Mouse (Mus musculus) Muller cell, postnatal 12 days (primary cell): ENCODE measurements around the gene Phc1.

Experiments used
- DNase-seq: peaks from one replicate; pipeline ENCODE4 v3.0.0-alpha.2; 2015; ENCODE audit errors: inconsistent ontology term

Gene Phc1

DNA sequence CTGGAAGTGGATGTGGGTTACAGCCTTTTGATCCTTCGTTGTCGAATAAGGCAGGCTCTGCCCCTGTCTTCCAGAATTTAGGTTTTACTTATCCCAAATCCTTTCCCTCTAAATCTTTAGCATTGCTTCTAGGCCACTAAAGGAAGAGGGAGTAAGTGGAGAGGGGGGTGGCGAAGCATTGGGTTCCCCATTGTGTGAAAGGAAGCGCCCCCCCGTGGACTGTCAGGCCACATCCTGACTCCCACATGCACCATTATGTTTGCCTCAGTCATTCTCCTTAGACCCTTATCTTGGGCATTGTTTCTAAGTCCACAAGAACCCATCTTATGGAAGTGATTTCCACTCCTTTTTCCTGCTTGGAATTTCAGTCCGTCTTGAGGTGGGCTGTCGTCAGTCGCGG is 45.1 kb downstream of the Phc1 start:
- DNase-seq, result no peak

DNA sequence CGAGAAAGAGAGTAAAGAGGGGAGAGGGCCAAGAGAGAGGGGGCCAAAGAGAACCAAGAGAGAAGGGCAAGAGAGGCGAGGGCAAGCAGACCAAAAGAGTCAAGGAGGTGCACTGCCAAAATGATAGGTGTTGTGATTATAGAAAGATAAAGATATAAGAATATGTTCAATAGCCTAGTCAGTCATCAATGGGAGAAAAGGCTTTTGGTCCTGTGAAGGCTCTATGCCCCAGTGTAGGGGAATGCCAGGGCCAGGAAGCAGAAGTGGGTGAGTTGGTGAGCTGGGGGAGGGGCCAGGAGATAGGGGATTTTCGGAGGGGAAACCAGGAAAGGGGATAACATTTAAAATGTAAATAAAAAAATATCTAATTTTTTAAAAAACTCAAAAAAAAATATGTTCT is 46.1 kb downstream of the Phc1 start:
- no peak for DNase-seq

DNA sequence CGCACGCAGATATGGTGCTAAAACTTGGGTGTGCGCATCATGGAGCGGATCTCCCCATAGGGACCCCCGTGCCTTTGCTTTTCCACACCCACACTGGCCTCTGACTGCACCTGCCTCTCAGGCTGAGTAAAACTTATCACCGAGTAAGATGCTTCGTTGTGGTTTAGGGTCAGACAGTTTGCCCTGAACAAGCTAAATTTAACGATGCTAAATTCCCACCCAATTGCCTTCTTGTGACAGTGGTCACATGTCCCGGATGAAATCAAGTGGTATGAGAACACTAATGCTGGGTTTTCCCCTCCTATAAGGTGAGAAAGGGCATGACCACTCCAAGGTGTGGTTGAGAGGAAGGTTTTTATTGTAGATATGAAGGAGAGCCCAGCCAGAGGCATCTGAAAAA is 46.6 kb downstream of the Phc1 start:
- no peak for DNase-seq

DNA sequence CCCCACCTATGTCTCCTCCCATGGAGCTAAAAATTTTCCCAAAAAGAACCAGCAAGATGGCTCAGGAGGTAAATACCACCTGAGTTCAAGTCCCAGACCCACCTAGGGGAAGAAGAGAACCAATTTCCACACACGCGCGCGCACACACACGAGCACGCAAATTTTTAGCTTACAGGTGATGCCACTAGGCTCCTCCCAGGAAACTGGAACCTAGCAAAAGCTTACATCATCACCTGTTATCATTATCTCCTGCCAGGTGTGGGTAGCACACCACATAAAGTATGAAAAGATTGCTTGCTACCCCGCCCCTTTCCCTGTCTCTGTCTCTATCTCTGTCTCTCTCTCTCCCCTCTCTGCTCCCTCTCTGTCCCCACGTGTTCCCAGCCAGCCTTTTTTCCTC is 47.2 kb downstream of the Phc1 start:
- no peak for DNase-seq

DNA sequence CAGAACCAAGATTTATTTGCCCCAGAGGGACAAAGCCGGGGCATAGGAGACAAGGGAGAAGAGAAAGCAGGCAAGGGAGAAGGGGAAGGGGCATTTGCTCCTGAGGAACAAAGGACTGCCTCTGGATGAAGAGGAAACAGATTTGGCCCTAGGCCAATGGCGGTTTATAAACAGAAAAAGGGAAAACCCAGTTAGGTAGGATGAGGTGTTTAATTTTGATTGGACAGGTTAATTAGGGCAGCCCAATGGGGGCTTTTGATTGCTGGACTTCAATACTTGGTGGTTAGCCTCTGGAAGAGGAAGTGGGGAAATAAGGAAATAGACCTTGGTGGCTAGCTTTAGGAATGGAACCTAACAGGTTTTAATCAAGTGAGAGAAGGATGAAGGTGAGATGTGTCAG is 48.2 kb downstream of the Phc1 start:
- DNase-seq, result no peak

DNA sequence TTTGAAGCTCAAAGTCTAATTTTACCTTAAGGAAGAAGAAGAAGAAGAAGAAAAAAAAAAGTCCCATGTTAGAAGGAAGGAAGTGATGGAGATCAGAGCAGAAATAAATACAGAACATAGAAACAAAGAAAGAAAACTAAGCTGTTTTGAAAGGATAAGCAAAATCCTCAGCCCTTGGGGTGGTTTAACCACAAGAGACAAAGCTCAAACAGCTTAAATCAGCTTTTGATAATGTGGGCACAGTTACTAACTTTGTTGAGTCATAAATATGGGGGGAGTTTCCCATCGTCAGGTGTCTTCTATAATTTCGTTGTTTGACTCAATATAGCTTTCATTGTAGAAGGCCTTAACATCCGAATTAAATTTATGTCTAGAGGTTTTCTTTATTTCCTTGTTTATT is 48.6 kb downstream of the Phc1 start:
- DNase-seq, result peak; percentile 3

DNA sequence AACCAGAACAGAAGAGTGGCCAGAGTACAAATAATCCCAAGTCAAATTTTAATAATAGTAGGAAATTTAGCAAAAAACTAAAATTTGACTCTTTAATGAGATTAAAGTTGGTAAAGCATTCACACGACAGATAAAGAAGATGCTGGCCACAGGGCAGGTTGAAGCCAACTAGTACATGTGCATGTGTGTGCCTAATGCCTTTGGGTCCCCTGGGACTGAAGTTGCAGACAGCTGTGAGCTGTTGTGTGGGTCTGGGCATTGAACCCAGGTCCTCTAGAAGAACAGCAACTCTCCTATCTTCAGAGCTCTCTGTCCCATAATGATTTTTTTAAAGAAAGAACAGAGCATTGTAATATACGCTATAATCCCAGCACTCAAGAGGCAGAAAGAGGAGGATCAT is 49.1 kb downstream of the Phc1 start:
- DNase-seq, result no peak

DNA sequence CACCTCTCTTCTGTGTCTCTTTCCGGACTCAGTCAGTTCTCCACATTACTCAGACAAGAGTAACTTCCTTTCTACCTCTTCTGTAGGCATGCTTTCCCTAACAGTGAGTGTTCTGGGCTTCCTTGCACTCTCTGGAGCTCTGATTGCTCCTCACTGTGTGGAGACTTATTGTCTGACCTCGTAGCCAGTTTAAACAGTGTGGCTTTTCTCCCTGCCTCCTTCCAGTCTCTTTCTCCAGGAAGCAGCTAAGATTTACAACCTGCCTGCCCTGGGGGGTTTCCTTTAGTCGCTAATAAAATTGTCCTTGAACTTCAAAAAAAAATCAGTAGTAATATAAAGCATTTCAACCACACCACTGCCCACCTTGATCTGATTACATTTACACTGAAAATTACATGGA is 50.1 kb downstream of the Phc1 start:
- no peak for DNase-seq

DNA sequence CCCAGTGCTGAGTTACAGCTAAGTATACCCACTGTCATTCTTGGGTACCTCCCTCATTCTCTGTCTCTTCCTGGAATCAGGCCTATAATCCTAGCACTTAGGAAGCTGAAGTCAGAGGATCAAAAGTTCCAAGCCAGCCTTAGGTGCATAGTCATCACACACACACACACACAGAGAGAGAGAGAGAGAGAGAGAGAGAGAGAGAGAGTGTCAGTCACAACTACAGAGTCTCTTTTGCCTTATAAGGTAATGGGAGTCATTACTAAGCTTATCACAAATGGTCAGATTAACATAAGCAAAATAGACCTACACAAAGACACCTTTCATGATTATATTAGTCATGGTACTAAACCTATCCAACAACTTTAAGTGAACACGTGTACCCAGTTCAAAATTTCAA is 51.0 kb downstream of the Phc1 start:
- DNase-seq, result no peak

DNA sequence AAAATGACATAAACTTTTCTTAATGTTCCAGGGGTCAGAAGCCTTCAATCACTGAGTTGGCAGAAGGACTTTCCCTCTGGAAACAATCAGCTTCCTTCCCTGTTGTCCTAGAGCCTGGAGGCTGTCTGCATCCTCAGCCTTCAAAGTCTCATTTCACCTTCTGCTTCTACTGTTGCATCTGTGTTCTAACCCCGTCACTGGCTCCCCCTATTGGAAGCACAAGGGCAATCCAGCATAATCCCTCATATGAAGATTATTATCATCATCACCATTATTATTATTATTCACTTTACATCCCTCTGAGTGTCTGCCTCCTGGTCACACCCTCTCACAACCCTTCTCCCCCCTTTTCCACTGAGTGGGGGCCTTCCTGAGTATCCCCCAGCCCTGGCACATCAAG is 52.1 kb downstream of the Phc1 start:
- no peak for DNase-seq

DNA sequence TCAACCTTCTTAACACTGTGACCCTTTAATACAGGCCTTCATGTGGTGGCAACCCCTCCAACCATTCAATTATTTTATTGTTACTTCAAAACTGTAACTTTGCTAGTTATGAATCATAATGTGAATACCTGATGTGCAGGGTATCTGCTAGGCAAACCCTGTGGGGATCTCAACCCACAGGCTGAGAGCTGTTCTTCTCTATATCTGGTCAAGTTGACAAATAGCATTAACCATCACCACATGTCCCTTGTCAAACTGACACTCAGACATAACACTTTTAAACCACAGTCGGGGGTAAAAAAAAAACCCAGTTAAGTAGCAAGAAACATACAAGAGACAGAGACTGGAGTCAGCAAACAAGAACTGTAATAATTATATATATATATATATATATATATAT is 55.5 kb downstream of the Phc1 start:
- DNase-seq, result no peak

DNA sequence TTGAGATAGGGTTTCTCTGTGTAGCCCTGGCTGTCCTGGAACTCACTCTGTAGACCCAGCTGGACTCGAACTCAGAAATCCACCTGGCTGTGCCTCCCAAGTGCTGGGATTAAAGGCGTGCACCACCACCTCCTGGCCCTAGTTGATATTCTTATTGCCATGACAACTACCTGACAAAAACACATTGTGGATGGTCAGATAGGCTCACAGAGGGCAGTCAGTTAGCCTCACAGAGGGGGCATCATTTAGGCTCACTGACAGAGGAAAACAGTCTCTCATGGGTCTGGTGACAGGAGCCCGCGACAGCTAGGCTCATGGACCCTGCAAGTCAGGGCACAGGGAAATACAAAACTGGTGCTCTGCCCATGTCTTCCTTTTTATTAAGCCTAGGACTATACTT is 56.1 kb downstream of the Phc1 start:
- DNase-seq, result no peak

DNA sequence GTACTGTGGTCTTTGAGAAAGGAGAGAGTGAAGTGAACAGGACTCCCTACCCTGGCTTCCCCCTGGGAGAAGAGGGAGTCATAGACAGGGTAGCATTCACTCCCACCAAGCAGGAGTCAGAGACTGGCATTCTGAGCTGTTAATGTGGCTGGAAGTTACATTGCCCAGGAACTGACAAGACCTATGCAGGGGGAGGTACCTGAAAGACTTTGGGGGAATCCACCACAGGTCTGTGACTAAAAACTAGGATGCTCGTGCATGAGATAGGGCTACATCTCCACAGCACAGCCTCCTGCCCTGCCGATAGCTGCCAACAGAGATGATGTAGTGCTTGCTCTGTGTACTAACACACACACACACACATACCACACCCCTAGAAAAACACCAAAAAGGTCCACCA is 56.9 kb downstream of the Phc1 start:
- DNase-seq, result no peak

DNA sequence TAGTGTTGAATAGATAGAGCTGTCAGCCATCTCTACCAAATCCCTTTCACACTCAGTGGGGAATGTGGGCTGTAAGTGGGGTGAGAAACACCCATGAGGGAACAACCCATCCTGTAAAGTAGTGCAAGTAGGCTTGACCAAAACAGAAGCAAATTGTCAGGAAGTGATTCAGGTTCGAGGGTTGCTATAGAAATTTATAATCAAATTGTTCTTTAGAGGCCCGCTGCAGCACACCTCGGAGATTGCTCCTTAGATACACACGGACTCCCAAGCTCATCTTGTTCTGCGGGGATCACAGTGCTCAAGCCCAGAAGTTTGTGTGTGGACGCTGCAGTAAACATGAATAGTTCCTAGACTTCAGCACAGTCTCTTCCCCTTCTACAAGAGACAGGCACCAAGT is 57.6 kb downstream of the Phc1 start, which contains the start of gene Klrg1:
Gene Klrg1 (minus strand): TSS at position 101 of the 400 bp plus-strand sequence.
- no peak for DNase-seq

DNA sequence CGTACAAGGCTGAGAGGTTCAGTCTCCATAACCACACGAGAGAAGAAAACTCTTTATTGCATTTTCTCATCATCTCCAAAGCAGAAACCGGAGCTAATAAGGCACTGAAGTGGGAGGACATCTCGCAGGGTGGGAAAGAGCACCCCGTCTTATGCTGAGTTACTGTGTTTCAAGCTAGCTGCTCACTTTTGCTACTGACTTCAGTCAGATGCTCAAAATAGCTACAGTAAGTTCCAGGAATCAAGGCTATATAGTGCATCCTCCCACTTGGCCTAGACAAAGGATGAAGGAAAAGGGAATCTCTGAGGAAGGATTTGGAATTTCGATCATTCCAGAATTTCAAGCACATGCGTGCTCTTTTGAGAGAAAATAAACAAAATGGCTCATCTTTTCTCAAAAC is 63.8 kb downstream of the Phc1 start:
- DNase-seq, result no peak

DNA sequence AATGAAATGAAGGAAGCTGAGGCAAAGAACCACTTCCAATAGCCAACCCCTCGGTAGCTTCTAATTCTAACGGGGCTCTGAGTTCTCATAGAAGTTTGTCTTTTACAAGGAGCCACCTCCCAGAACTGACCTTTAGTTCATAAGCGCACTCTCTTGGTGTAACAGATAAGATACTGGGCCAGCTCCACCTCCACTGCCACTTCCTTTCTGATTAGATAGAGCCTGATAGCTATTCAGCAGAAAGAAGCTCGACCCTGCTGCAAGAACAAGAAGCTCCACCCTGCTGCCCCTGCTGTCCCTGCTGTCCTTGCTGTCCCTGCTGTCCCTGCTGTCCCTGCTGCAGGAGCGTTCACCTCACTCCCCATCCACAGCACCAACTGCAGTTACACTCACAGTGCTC is 65.8 kb downstream of the Phc1 start:
- no peak for DNase-seq

DNA sequence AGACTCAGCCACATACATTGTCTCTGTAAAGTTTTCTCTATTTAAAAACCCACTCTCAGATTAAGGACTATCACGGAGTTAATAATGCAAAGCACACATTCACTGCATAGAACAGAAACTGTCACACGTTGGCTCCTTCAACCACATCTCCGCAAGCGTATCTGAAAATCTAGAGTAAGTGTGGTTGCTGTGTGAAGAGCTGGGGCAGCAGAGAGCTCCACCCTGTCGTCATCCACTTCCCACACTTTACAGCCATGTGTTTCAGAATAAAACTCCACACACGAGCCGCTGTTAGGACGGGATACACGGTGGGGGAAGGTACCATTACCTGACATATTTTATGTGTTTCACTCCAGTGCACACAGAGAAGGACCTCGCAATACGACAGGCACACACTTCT is 70.2 kb downstream of the Phc1 start:
- no peak for DNase-seq

DNA sequence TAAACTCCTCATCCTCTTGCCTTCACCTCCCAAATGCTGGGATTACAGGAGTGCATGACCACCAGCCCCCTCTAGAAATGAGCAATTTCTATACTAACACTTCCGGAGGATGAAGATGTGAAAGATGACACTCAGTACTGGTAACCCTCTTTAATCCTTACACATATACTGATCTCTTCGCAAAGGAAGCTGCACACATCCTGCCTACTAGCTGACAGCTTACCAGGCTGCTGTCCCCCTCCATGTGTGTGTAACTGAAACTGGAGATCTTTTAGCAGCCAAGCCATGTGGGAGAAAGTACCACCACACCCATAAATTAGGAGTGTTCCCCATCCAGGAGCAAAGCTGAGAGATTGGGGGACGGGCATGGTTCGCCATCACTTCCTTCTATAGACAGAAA is 71.2 kb downstream of the Phc1 start:
- no peak for DNase-seq

DNA sequence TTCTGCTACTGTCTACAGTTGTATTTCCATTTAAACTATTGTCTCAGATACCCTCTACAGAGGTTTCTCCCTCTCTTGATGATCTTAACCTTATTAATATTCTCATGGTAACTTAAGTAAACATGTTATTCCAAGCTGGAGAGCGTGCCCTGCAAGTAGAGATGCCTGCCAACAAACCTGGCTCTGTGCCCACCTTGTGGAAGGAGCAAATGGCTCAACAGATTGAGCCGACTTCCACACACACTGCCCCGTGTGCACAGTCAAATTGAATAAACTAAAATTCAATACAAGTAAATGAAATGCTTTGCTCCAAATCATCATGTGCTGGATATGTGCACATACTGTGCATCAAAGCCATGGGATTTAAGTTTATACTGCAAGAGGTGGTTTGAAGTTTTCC is 71.8 kb downstream of the Phc1 start:
- peak; percentile 36 for DNase-seq
